Mouse (Mus musculus) MEL-GATA-1-ER (cell line): ENCODE measurements around the gene Ctsg.
"Not testable (repeated sequence)": the region's sequence is repeated elsewhere in the genome, so short reads cannot be mapped to it uniquely, and the experiment has no call there.

Experiments used
- DNase-seq: peaks from one replicate; pipeline ENCODE4 v3.0.0-alpha.2; 2012; ENCODE audit warnings: low read depth; ENCODE audit errors: extremely low read depth

The Ctsg gene

GRCm38 (mm10) chr14:56102386-56102785, at the start of gene Ctsg:
Gene Ctsg, minus strand, starts transcription at chr14:56102574.
- no peak for DNase-seq

DNA sequence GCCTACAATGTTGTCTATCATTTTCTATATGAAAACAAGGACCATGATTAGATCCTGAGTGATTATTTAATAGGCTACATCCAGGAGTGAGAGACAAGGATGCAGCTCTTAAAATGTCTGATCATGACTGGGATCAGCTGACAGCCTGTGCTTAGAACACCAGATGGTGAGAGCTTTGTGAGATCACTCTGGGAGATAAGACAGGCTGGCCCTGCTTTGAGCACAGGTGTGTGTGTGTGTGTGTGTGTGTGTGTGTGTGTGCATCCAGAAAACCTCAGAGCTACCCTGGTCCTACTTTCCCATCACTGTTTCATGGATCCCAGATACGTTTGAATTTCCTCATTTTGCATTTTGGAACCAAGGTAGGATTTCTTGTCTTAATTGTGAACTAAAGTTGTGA, 31.3 kb upstream of the Ctsg start:
- DNase-seq = not testable (repeated sequence)

GRCm38 (mm10) chr14:56132508-56132907, 30.1 kb upstream of the Ctsg start, which contains the start of gene Gzmd:
Gene Gzmd, minus strand, starts transcription at chr14:56132608.
- DNase-seq = not testable (repeated sequence)

GRCm38 (mm10) chr14:56128341-56128740, 26.0 kb upstream of the Ctsg start:
- DNase-seq = no peak

DNA sequence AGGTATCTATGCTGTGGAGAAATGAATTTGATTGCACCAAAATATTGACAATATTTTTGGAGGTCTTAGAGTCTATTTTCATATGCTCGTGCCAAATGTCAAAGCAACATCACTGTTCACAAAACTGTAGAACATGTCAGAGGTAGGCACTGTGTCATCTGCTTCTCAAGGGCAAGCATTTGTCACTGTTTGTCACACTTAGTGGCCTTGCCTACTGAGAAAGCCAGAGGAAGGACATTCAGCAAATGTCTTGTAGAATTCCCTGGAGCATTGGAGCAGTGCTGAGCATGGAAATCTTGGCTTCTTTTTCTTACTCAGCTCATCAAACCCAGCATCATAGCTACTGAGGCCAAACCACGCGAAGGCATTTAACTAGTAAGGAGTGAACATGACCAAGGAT, 21.1 kb upstream of the Ctsg start:
- no peak for DNase-seq

DNA sequence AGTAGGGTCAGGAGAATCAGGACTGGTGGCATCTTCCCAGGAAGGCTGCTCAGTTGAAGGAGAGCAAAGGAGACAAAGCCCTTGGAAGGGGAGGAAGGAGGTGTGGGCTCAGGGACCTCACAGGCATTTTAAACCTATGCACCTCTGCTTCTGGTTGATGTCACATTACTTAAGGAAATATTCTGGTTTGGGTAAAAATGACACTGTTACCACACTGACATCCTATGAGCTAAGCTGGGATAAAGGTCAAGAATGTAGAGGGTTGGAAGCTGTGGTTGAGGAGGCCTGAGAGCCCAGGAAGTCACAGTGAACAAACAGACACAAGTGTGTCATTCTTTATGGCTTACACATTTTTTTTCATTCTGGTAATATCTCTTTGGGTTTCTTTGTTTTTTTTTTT, 18.2 kb upstream of the Ctsg start, which contains the start of gene Gzme:
Gene Gzme (minus strand): TSS at position 101 of the 400 bp plus-strand sequence.
- DNase-seq = no peak

DNA sequence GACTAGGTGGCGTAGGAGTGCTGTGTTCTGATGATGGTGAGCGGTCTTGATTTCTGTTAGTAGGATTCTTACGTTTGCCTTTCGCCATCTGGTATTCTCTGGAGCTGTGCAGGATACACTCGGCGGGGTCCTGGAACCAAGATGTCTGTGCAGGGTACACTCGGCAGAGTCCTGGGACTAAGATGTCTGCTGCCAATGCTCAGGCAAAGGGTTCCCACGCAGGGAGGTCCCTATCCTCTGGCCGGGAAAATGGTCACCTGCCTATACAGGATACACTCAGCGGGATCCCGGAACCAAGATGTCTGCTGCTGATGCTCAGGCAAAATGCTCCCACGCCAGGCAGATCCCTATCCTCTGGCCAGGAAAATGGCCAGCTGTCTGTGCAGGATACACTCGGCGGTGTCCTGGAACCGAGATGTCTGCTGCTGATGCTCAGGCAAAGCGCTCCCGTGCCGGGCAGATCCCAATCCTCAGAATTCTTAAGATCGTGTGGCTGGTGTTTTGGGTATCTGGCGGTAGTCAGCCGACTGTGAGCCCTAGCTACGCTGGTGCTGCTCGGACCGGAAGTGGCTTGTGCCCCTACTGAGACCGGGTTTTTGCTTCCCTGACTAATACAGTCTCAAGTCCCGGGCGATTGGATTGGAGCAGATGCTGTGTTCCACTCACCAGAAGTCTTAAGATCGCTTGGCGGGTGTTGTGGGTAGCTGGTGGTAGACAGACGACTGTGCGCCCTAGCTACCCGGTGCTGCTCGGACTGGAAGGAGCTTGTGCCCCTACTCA, 13.3 kb upstream of the Ctsg start:
- not testable (repeated sequence) for DNase-seq

GRCm38 (mm10) chr14:56105447-56106180, 3.2 kb upstream of the Ctsg start:
- DNase-seq = no peak

DNA sequence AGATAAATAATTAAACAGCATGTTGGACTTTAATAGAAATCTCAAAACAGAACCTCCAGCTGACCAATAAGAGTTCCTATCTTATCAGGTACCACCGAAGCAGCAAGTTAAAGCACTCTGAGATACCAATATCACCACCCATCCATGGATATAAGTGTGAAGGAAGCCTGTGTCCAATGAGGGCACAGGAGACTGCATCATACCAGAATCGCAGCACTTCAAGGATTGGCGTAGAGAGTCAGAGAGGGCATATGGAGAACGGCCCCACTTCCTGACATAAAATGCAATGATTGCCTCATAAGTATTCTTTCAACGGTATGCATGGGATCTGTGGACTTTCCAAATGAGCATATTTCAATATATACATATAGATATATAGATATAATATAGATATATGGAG, 2.6 kb upstream of the Ctsg start:
- no peak for DNase-seq

GRCm38 (mm10) chr14:56103452-56103851, 1.1 kb upstream of the Ctsg start:
- DNase-seq = no peak

GRCm38 (mm10) chr14:56098940-56099339, 3.4 kb downstream of the Ctsg start:
- peak; percentile 29 for DNase-seq

- DNase-seq = no peak
Observed at GRCm38 (mm10) chr14:56097597-56097996, 4.8 kb downstream of the Ctsg start.

DNA sequence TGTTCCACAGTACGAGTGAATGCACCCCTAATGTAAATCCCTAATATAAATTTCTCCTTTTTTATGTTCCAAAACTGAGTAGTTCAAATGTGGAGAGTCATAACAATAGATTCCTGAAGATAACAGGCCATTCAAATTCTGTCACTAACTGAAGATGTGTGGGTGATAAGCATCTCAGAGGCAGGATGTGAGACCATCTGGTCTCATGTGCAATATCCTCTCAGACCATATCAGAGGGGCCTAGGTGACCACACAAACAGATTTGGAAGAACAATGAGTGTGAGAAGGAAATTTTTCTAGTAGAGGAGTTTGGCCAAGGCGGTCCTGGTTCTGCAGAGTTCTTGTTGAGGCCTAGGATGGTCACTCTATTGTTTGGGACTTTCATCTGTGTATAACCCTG, 9.0 kb downstream of the Ctsg start:
- DNase-seq = no peak

DNA sequence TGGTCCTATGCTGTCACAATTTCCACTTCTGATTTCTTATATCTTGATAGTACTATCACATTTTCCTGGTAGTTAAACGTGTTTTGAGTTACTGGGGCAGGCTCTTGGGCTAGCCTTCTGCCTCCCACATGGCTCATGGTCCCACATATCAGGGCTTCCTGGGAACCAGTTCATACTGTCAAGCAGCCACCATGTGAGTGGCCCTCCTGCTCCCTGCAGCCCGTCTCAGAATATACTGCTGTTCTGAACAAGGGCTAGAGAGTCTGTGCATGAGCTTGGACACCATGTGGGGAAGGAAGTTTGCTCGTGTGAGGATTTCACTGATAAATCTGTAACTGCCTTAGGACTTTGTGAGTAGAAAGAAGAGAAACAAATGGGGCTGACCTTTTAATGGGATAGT, 15.7 kb downstream of the Ctsg start:
- DNase-seq = no peak

DNA sequence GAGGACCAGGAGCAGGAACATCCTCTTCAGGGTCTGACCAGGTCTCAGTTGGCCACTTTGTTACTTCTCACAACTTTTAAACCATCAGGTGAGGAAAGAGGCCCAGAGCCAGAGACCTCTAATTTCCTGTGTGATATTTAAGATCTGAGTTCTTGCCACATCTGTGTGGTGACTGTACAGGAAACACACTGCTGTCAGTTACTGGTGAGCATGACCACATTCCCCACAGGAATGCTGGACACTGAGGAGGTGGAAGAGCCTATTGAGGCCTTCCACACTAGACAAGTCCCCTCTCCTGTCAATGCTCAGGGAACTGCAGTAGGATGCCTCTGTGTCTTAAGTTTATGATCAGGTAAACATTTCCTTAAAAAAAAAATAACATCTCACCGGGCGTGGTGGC, 17.2 kb downstream of the Ctsg start, which contains the start of gene Mcpt8:
Gene Mcpt8 (minus strand): TSS at position 107 of the 400 bp plus-strand sequence.
- DNase-seq = no peak

- no peak for DNase-seq
Observed at GRCm38 (mm10) chr14:56082016-56082415, 20.4 kb downstream of the Ctsg start.

GRCm38 (mm10) chr14:56062213-56062612, 40.2 kb downstream of the Ctsg start, which contains the start of gene Mcpt4:
Gene Mcpt4, minus strand, starts transcription at chr14:56062313.
- DNase-seq = not testable (repeated sequence)

- no peak for DNase-seq
Observed at GRCm38 (mm10) chr14:56057722-56058121, 44.7 kb downstream of the Ctsg start.

GRCm38 (mm10) chr14:56055408-56055807, 47.0 kb downstream of the Ctsg start:
- peak; percentile 19 for DNase-seq
